Mouse (Mus musculus) brain, embryonic 14.5 days (tissue): Measurements from ENCODE around the gene Trpv1.

ENCODE experiments used
- CTCF ChIP-seq: fragments of 200-500 bp; IDR thresholded peaks from 2 replicates; pipeline ENCODE4 v1.5.1; 2012; ENCODE audit warnings: inconsistent platforms, mild to moderate bottlenecking, moderate library complexity, borderline replicate concordance; ENCODE audit not compliant: insufficient read depth, insufficient read length; ENCODE audit errors: extremely low read depth
- POLR2A ChIP-seq: fragments of 200-500 bp; IDR thresholded peaks from 2 replicates; pipeline ENCODE4 v1.6.1; 2012; ENCODE audit warnings: mild to moderate bottlenecking, inconsistent platforms, borderline replicate concordance; ENCODE audit not compliant: poor library complexity, insufficient read depth, insufficient read length, severe bottlenecking; ENCODE audit errors: extremely low read depth

- TF ChIP-seq CTCF, result no peak
- no peak for TF ChIP-seq POLR2A
These were observed 24.6 kb downstream of the Trpv1 start for GRCm38 (mm10) chr11:73258664-73259063.
